Mouse (Mus musculus) embryonic facial prominence, embryonic 13.5 days (tissue): ENCODE measurements around the gene Ext2. TPM values are rescaled to one million over a fixed set of nuclear protein-coding genes. Genes with fewer than 3 reads are reported as not detected.

Experiments
- ATAC-seq: fragments of 200-750 bp; cut with Nextera tagmentation; 2 replicates; pipeline ENCODE4 v1.8.0; 2017; ENCODE audit warnings: low read depth; ENCODE audit not compliant: insufficient number of reproducible peaks, insufficient read depth, low FRiP score, low TSS enrichment
- H3K27ac ChIP-seq: fragments of 300-500 bp; sonication (generic); 2 replicates; pipeline ENCODE4 v1.5.1; 2015; ENCODE audit warnings: moderate library complexity, mild to moderate bottlenecking, inconsistent platforms
- H3K27me3 ChIP-seq: fragments of 300-500 bp; sonication (generic); 2 replicates; pipeline ENCODE4 v1.6.1; 2015; ENCODE audit warnings: mild to moderate bottlenecking, inconsistent platforms
- H3K36me3 ChIP-seq: fragments of 300-500 bp; sonication (generic); 2 replicates; pipeline ENCODE4 v1.6.1; 2015; ENCODE audit warnings: mild to moderate bottlenecking, inconsistent platforms
- H3K4me1 ChIP-seq: fragments of 300-500 bp; sonication (generic); 2 replicates; pipeline ENCODE4 v1.6.1; 2015; ENCODE audit warnings: inconsistent platforms
- H3K4me2 ChIP-seq: fragments of 300-500 bp; sonication (generic); 2 replicates; pipeline ENCODE4 v1.6.1; 2015; ENCODE audit warnings: moderate library complexity, mild to moderate bottlenecking, inconsistent platforms
- H3K4me3 ChIP-seq: fragments of 300-500 bp; sonication (generic); 2 replicates; pipeline ENCODE4 v1.5.1; 2015; ENCODE audit warnings: mild to moderate bottlenecking, inconsistent platforms
- H3K9ac ChIP-seq: fragments of 300-500 bp; sonication (generic); 2 replicates; pipeline ENCODE4 v1.6.1; 2015; ENCODE audit warnings: mild to moderate bottlenecking, inconsistent platforms
- H3K9me3 ChIP-seq: fragments of 300-500 bp; sonication (generic); 2 replicates; pipeline ENCODE4 v1.6.1; 2016; ENCODE audit warnings: inconsistent platforms
- WGBS: fragments of 180-500 bp; shearing (Covaris S2); methylation state at CpG from one replicate; pipeline ENCODE4 v1.1.7; 2015; ENCODE audit warnings: mixed read lengths; 5-methylcytosine and 5-hydroxymethylcytosine counted together
- polyA plus RNA-seq: library from polyadenylated mRNA; unstranded; fragments of >200 nt; fragmentation: Nextera tagmentation; extraction: Ambion mirVana; gene quantifications from 2 replicates; pipeline ENCODE4 v1.2.1, GENCODE M21; 2015

Ext2 gene
- polyA plus RNA-seq, 1 experiment from 2014 or later: 103 TPM

- H3K9ac ChIP-seq: no peak overlapping the region
- no peaks in the 10 kb centered on the region for H3K9me3 ChIP-seq
- H3K36me3 ChIP-seq: peaks cover 80% of the 10 kb centered on the region
- no peak overlapping the region for H3K4me2 ChIP-seq
- H3K4me3 ChIP-seq: no peak overlapping the region
- H3K4me1 ChIP-seq: peaks cover 12% of the 10 kb centered on the region
- H3K27me3 ChIP-seq: no peaks in the 10 kb centered on the region
- no peak for ATAC-seq
- no peak overlapping the region for H3K27ac ChIP-seq
- 88% methylated on average over 4 of the region's 4 CpGs for WGBS
Measured at GRCm38 (mm10) chr2:93805523-93805922, 16.8 kb downstream of the Ext2 start.

- Histone ChIP-seq H3K4me3 (no peak overlapping the region), H3K4me2 (no peak overlapping the region), H3K9me3 (no peaks in the 10 kb centered on the region), H3K36me3 (peaks cover 80% of the 10 kb centered on the region), H3K4me1 (peaks cover 12% of the 10 kb centered on the region), H3K27me3 (no peaks in the 10 kb centered on the region), H3K9ac (no peak overlapping the region), H3K27ac (no peak overlapping the region)
- 78% methylated on average over 5 of the region's 5 CpGs for WGBS
- no peak for ATAC-seq
Measured at GRCm38 (mm10) chr2:93805066-93805465, 17.3 kb downstream of the Ext2 start.

GRCm38 (mm10) chr2:93802947-93803346, 19.4 kb downstream of the Ext2 start:
- Histone ChIP-seq H3K4me2 (no peak overlapping the region), H3K4me3 (no peak overlapping the region), H3K9me3 (no peaks in the 10 kb centered on the region), H3K9ac (no peak overlapping the region), H3K27ac (no peak overlapping the region), H3K36me3 (peaks cover 81% of the 10 kb centered on the region), H3K27me3 (no peaks in the 10 kb centered on the region), H3K4me1 (peaks cover 10% of the 10 kb centered on the region)
- WGBS: 98% methylated on average over 2 of the region's 2 CpGs
- no peak for ATAC-seq

- no peak overlapping the region for H3K4me3 ChIP-seq
- no peak overlapping the region for H3K4me2 ChIP-seq
- H3K9ac ChIP-seq: 0 out of 2 replicates have a peak overlapping the region, but pooled peaks have one; percentile 8
- peaks cover 6% of the 10 kb centered on the region; the same call in 1 of the 2 replicates for H3K4me1 ChIP-seq
- ATAC-seq: no peak
- H3K9me3 ChIP-seq: no peaks in the 10 kb centered on the region
- no peak overlapping the region for H3K27ac ChIP-seq
- no peaks in the 10 kb centered on the region for H3K27me3 ChIP-seq
- 73% methylated on average over 7 of the region's 7 CpGs for WGBS
- H3K36me3 ChIP-seq: peaks cover 83% of the 10 kb centered on the region
Measured at GRCm38 (mm10) chr2:93801097-93801496, 21.3 kb downstream of the Ext2 start.

- Histone ChIP-seq H3K27me3 (no peaks in the 10 kb centered on the region), H3K9me3 (no peaks in the 10 kb centered on the region), H3K9ac (no peak overlapping the region), H3K27ac (no peak overlapping the region), H3K4me2 (no peak overlapping the region), H3K36me3 (peaks cover 81% of the 10 kb centered on the region), H3K4me3 (no peak overlapping the region), H3K4me1 (peaks cover 9% of the 10 kb centered on the region)
- no peak for ATAC-seq
- 75% methylated on average over 19 of the region's 19 CpGs for whole genome bisulfite sequencing
Measured at GRCm38 (mm10) chr2:93797162-93797795, 25.1 kb downstream of the Ext2 start.

GRCm38 (mm10) chr2:93794375-93794774, 28.0 kb downstream of the Ext2 start:
- H3K27ac ChIP-seq: no peak overlapping the region
- no peak overlapping the region for H3K4me2 ChIP-seq
- no peak overlapping the region for H3K9ac ChIP-seq
- H3K9me3 ChIP-seq: no peaks in the 10 kb centered on the region
- H3K36me3 ChIP-seq: peaks cover 77% of the 10 kb centered on the region
- no peak for ATAC-seq
- peaks cover 22% of the 10 kb centered on the region for H3K4me1 ChIP-seq
- H3K4me3 ChIP-seq: no peak overlapping the region
- no peaks in the 10 kb centered on the region for H3K27me3 ChIP-seq
- 88% methylated on average over 5 of the region's 5 CpGs for WGBS

- 0 out of 2 replicates have a peak overlapping the region, but pooled peaks have one; percentile 36 for H3K9ac ChIP-seq
- H3K4me2 ChIP-seq: no peak overlapping the region
- H3K27me3 ChIP-seq: no peaks in the 10 kb centered on the region
- WGBS: 51% methylated on average over 13 of the region's 13 CpGs
- peaks cover 77% of the 10 kb centered on the region for H3K36me3 ChIP-seq
- no peak overlapping the region for H3K4me3 ChIP-seq
- no peaks in the 10 kb centered on the region for H3K9me3 ChIP-seq
- H3K27ac ChIP-seq: peak overlapping the region; percentile 71
- H3K4me1 ChIP-seq: peaks cover 19% of the 10 kb centered on the region
- ATAC-seq: peak; percentile 75; the same call in 1 of the 2 replicates
Measured at GRCm38 (mm10) chr2:93791516-93792499, 30.6 kb downstream of the Ext2 start.

- H3K4me3 ChIP-seq: no peak overlapping the region
- H3K9ac ChIP-seq: no peak overlapping the region
- peak overlapping the region; percentile 71 for H3K27ac ChIP-seq
- H3K27me3 ChIP-seq: no peaks in the 10 kb centered on the region
- no peak overlapping the region for H3K4me2 ChIP-seq
- 81% methylated on average over 4 of the region's 4 CpGs for WGBS
- H3K9me3 ChIP-seq: no peaks in the 10 kb centered on the region
- peaks cover 69% of the 10 kb centered on the region for H3K36me3 ChIP-seq
- no peak for ATAC-seq
- peaks cover 22% of the 10 kb centered on the region for H3K4me1 ChIP-seq
Measured at GRCm38 (mm10) chr2:93790798-93791345, 31.5 kb downstream of the Ext2 start.

- 86% methylated on average over 5 of the region's 5 CpGs for WGBS
- H3K27me3 ChIP-seq: no peaks in the 10 kb centered on the region
- no peak overlapping the region for H3K4me2 ChIP-seq
- H3K4me1 ChIP-seq: peaks cover 41% of the 10 kb centered on the region
- no peak for ATAC-seq
- H3K27ac ChIP-seq: no peak overlapping the region
- H3K36me3 ChIP-seq: peaks cover 46% of the 10 kb centered on the region
- H3K9me3 ChIP-seq: no peaks in the 10 kb centered on the region
- no peak overlapping the region for H3K9ac ChIP-seq
- no peak overlapping the region for H3K4me3 ChIP-seq
Measured at GRCm38 (mm10) chr2:93788557-93788956, 33.8 kb downstream of the Ext2 start.

- WGBS: 36% methylated on average over 4 of the region's 4 CpGs
- Histone ChIP-seq H3K9ac (no peak overlapping the region), H3K27me3 (no peaks in the 10 kb centered on the region), H3K4me3 (no peak overlapping the region), H3K27ac (no peak overlapping the region), H3K4me2 (no peak overlapping the region), H3K36me3 (peaks cover 39% of the 10 kb centered on the region), H3K9me3 (no peaks in the 10 kb centered on the region), H3K4me1 (peaks cover 45% of the 10 kb centered on the region)
- ATAC-seq: no peak
Measured at GRCm38 (mm10) chr2:93786175-93786574, 36.2 kb downstream of the Ext2 start.

- no peak overlapping the region for H3K27ac ChIP-seq
- no peak overlapping the region for H3K4me2 ChIP-seq
- 0 out of 2 replicates have a peak overlapping the region, but pooled peaks have one; percentile 36 for H3K9ac ChIP-seq
- peaks cover 44% of the 10 kb centered on the region for H3K4me1 ChIP-seq
- no peak overlapping the region for H3K4me3 ChIP-seq
- H3K27me3 ChIP-seq: no peaks in the 10 kb centered on the region
- peaks cover 32% of the 10 kb centered on the region for H3K36me3 ChIP-seq
- no peaks in the 10 kb centered on the region for H3K9me3 ChIP-seq
- 42% methylated on average over 2 of the region's 2 CpGs for WGBS
- ATAC-seq: no peak
Measured at GRCm38 (mm10) chr2:93785432-93785798, 37.0 kb downstream of the Ext2 start.
